Mouse (Mus musculus) embryonic facial prominence, embryonic 14.5 days (tissue): ENCODE data around the gene Dydc2. TPM values are rescaled to one million over a fixed set of nuclear protein-coding genes. Genes with fewer than 3 reads are reported as not detected.

Source experiments
- ATAC-seq: fragments of 200-750 bp; cut with Nextera tagmentation; 2 replicates; pipeline ENCODE4 v1.8.0; 2017; ENCODE audit warnings: low read depth, moderate number of reproducible peaks, moderate TSS enrichment
- DNase-seq: peaks from one replicate; pipeline ENCODE4 v3.0.0-alpha.2; 2015; ENCODE audit warnings: low spot score
- H3K27ac ChIP-seq: fragments of 300-500 bp; sonication (generic); replicated peaks from 2 replicates; pipeline ENCODE4 v1.5.1; 2014; ENCODE audit warnings: low read depth, mild to moderate bottlenecking, low read length, moderate library complexity
- H3K27me3 ChIP-seq: fragments of 300-500 bp; sonication (generic); replicated peaks from 2 replicates; pipeline ENCODE4 v1.6.1; 2014; ENCODE audit warnings: low read length; ENCODE audit not compliant: control insufficient read depth, insufficient read depth
- H3K36me3 ChIP-seq: fragments of 300-500 bp; sonication (generic); 2 replicates; pipeline ENCODE4 v1.6.1; 2014; ENCODE audit warnings: low read length, mixed read lengths; ENCODE audit not compliant: control insufficient read depth, insufficient read depth
- H3K4me1 ChIP-seq: fragments of 300-500 bp; sonication (generic); 2 replicates; pipeline ENCODE4 v1.6.1; 2014; ENCODE audit warnings: antibody characterized with exemption, low read length; ENCODE audit not compliant: control insufficient read depth, insufficient read depth
- H3K4me2 ChIP-seq: fragments of 300-500 bp; sonication (generic); 2 replicates; pipeline ENCODE4 v1.6.1; 2014; ENCODE audit warnings: low read depth, mild to moderate bottlenecking, low read length, moderate library complexity, mixed read lengths
- H3K4me3 ChIP-seq: fragments of 300-500 bp; sonication (generic); 2 replicates; pipeline ENCODE4 v1.5.1; 2014; ENCODE audit warnings: low read depth, mild to moderate bottlenecking, low read length
- H3K9ac ChIP-seq: fragments of 300-500 bp; sonication (generic); 2 replicates; pipeline ENCODE4 v1.6.1; 2014; ENCODE audit warnings: low read depth, mild to moderate bottlenecking, low read length, moderate library complexity, mixed read lengths
- H3K9me3 ChIP-seq: fragments of 300-500 bp; sonication (generic); 2 replicates; pipeline ENCODE4 v1.6.1; 2016; ENCODE audit warnings: low read length; ENCODE audit not compliant: control insufficient read depth
- WGBS: fragments of 180-500 bp; shearing (Covaris S2); extraction: QIAGEN DNeasy Blood & Tissue Kit; methylation state at CpG from one replicate; pipeline ENCODE4 v1.1.7; 2014; 5-methylcytosine and 5-hydroxymethylcytosine counted together
- polyA plus RNA-seq: library from polyadenylated mRNA; unstranded; fragments of >200 nt; fragmentation: Nextera tagmentation; extraction: Ambion mirVana; gene quantifications from 2 replicates; pipeline ENCODE4 v1.2.1, GENCODE M21; 2014

The Dydc2 gene
- polyA plus RNA-seq, 1 experiment from 2014 or later = 0.29 TPM

GRCm38 (mm10) chr14:41000801-41001200 is 68.2 kb downstream of the Dydc2 start:
- Histone ChIP-seq H3K27ac (no peak overlapping the region), H3K4me1 (peaks cover 9% of the 10 kb centered on the region), H3K9ac (no peak overlapping the region), H3K9me3 (no peaks in the 10 kb centered on the region), H3K4me3 (no peak overlapping the region), H3K27me3 (no peaks in the 10 kb centered on the region), H3K4me2 (no peak overlapping the region), H3K36me3 (peaks cover 29% of the 10 kb centered on the region)
- no peak for DNase-seq
- WGBS = 28% methylated on average over 4 of the region's 4 CpGs
- ATAC-seq = no peak

GRCm38 (mm10) chr14:40999904-41000645 is 68.9 kb downstream of the Dydc2 start:
- H3K9ac ChIP-seq = no peak overlapping the region
- H3K27me3 ChIP-seq = no peaks in the 10 kb centered on the region
- H3K4me1 ChIP-seq = peaks cover 6% of the 10 kb centered on the region
- no peak for ATAC-seq
- 82% methylated on average over 7 of the region's 7 CpGs for WGBS
- H3K4me2 ChIP-seq = no peak overlapping the region
- H3K36me3 ChIP-seq = peaks cover 29% of the 10 kb centered on the region
- H3K9me3 ChIP-seq = no peaks in the 10 kb centered on the region
- no peak overlapping the region for H3K27ac ChIP-seq
- DNase-seq = no peak
- H3K4me3 ChIP-seq = no peak overlapping the region

Other genes with a start within 250 kb of the Dydc2 start
- gene Sh2d4b, start 175.9 kb downstream of the Dydc2 start, polyA plus RNA-seq = 1.8 and 1.9 TPM in 2 replicates
- 72.7 and 76.2 TPM in 2 replicates for gene Tspan14, start 102.4 kb downstream of the Dydc2 start, polyA plus RNA-seq
- 35.7 and 39.7 TPM in 2 replicates for gene Fam213a, start 55.4 kb downstream of the Dydc2 start, polyA plus RNA-seq
- gene Dydc1, start 3.7 kb upstream of the Dydc2 start, polyA plus RNA-seq = 0.24 TPM in 1 of 2 replicates, not detected in the other
- 0.15 and 0.20 TPM in 2 replicates for gene Mat1a, start 35.8 kb upstream of the Dydc2 start, polyA plus RNA-seq
- not detected in 2 replicates for gene Sftpa1, start 62.6 kb upstream of the Dydc2 start, polyA plus RNA-seq
- gene Mbl1, start 82.2 kb upstream of the Dydc2 start, polyA plus RNA-seq = not detected in 2 replicates
- 0.26 and 0.39 TPM in 2 replicates for gene Sftpd, start 115.9 kb upstream of the Dydc2 start, polyA plus RNA-seq
- 0.13 TPM in 1 of 2 replicates, not detected in the other for gene Gm2832, start 209.6 kb upstream of the Dydc2 start, polyA plus RNA-seq